Mouse (Mus musculus) midbrain, embryonic 16.5 days (tissue): Measurements from ENCODE around the gene Metap1d. TPM values are rescaled to one million over a fixed set of nuclear protein-coding genes. Genes with fewer than 3 reads are reported as not detected.

Experiments used
- ATAC-seq: fragments of 200-750 bp; cut with Nextera tagmentation; 2 replicates; pipeline ENCODE4 v1.8.0; 2017; ENCODE audit warnings: moderate TSS enrichment
- H3K27ac ChIP-seq: fragments of 300-500 bp; sonication (generic); 2 replicates; pipeline ENCODE4 v1.5.1; 2014; ENCODE audit warnings: mild to moderate bottlenecking, low read length, mixed read lengths
- H3K27me3 ChIP-seq: fragments of 300-500 bp; sonication (generic); 2 replicates; pipeline ENCODE4 v1.6.1; 2014; ENCODE audit warnings: low read depth, low read length, mixed read lengths; ENCODE audit not compliant: control insufficient read depth, insufficient read depth
- H3K36me3 ChIP-seq: fragments of 300-500 bp; sonication (generic); 2 replicates; pipeline ENCODE4 v1.6.1; 2014; ENCODE audit warnings: mild to moderate bottlenecking, low read length, moderate library complexity, mixed read lengths; ENCODE audit not compliant: control insufficient read depth, insufficient read depth
- H3K4me1 ChIP-seq: fragments of 300-500 bp; sonication (generic); 2 replicates; pipeline ENCODE4 v1.6.1; 2014; ENCODE audit warnings: mild to moderate bottlenecking, low read length, mixed read lengths; ENCODE audit not compliant: control insufficient read depth, insufficient read depth
- H3K4me2 ChIP-seq: fragments of 300-500 bp; sonication (generic); 2 replicates; pipeline ENCODE4 v1.6.1; 2014; ENCODE audit warnings: mild to moderate bottlenecking, low read length, mixed read lengths
- H3K4me3 ChIP-seq: fragments of 300-500 bp; sonication (generic); 2 replicates; pipeline ENCODE4 v1.5.1; 2014; ENCODE audit warnings: low read depth, mild to moderate bottlenecking, low read length, moderate library complexity, mixed read lengths
- H3K9ac ChIP-seq: fragments of 300-500 bp; sonication (generic); 2 replicates; pipeline ENCODE4 v1.6.1; 2014; ENCODE audit warnings: low read depth, low read length, mixed read lengths
- H3K9me3 ChIP-seq: fragments of 300-500 bp; sonication (generic); replicated peaks from 2 replicates; pipeline ENCODE4 v1.6.1; 2014; ENCODE audit warnings: mild to moderate bottlenecking, low read length, mixed read lengths; ENCODE audit not compliant: control insufficient read depth, poor library complexity, severe bottlenecking
- WGBS: fragments of 180-500 bp; shearing (Covaris S2); extraction: QIAGEN DNeasy Blood & Tissue Kit; methylation state at CpG from one replicate; pipeline ENCODE4 v1.1.7; 2014; 5-methylcytosine and 5-hydroxymethylcytosine counted together
- polyA plus RNA-seq: library from polyadenylated mRNA; unstranded; fragments of >200 nt; fragmentation: Nextera tagmentation; extraction: Ambion mirVana; gene quantifications from 2 replicates; pipeline ENCODE4 v1.2.1, GENCODE M21; 2015

Metap1d gene
- polyA plus RNA-seq, 1 experiment from 2014 or later = 33.0 TPM

DNA sequence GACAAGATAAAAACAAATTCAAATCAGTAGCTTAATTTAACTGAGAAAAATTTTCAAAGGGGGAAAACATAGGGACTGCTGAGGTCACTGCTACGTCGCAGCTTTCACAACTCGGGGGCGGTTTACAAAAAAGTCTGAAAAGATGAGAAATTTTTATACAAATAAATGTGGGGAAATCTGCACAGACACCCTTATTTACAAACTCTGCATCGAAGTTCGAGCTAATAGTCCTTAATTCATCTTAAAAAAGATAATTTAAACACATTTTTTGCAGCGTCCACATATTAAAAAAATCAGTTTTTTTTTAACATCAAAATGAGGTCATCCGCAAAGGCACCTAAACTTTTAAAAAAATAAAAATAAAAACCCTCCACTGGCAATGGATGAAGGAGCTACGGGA, 90.5 kb downstream of the Metap1d start:
- H3K4me2 ChIP-seq = no peak overlapping the region; the same call in 1 of the 2 replicates
- no peaks in the 10 kb centered on the region for H3K36me3 ChIP-seq
- no peaks in the 10 kb centered on the region for H3K9me3 ChIP-seq
- peaks cover 32% of the 10 kb centered on the region for H3K27me3 ChIP-seq
- WGBS = 1% methylated on average over 9 of the region's 9 CpGs
- no peak for ATAC-seq
- peak overlapping the region; percentile 39 for H3K4me3 ChIP-seq
- peak overlapping the region; percentile 38 for H3K27ac ChIP-seq
- H3K9ac ChIP-seq = no peak overlapping the region
- peaks cover 13% of the 10 kb centered on the region for H3K4me1 ChIP-seq

DNA sequence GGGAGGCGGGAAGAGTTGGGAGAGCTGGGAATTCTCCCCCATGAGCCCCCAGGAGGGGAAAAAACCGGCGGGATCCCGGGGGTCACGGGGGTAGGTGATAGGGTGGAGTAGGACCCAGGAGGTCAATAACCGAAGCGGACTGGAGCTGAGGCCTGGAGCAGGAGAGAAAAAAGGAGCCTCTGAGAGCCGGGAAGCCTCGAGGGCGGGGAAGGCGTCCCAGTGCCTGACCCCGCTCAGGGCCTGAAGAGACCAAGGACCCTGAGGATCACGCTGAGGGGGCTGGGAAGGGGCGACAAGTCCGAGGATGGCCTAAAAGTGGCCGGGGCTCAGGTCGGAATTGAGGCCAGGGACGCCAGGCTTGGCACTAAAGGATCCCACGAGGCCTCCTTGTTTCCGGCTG, 90.9 kb downstream of the Metap1d start:
- Histone ChIP-seq H3K27ac (peak overlapping the region; percentile 38), H3K4me3 (peak overlapping the region; percentile 39)
- no peak for ATAC-seq

DNA sequence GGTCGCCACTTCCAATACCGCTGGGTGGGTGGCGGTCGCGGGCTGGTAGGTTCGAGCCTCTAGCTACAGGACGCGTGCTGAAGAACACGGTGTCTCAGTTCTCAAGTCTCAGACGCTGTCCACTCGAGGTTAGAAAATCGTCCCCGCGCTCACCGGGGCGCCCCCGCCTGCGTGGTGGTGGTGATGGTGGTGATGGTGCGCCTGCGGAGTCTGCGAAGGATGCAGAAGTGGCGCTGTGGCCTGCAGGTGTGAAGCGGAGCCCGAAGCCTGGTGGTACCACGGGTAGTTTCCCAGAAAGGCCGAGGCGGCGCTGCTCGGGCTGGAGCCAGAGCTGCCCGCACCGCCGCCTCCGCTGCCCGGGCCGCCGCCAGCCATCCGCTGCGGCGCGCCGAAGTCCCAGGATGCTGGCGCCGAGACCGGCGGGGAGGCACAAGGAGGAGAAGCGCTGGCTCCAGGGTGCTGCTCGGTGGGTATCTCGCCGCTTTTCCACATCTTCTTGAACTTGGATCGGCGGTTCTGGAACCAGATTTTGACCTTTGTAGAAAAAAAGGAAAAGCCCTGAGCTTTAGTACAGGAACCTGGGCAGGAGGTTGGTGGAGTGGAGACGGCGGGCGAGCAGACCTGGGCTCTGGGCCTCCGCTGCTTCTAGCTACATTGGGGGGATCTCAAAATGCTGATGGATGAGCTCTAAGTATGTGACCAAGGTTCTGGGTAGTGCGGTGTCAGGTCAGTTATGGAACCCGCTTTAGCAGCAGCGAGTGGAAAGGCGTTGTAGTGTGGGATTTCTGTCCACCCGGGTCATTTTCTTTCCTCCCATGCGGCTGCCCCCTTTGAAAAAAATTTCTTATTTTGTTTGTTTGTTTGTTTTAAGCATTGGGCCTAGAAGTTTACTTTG, 91.6 kb downstream of the Metap1d start:
- H3K27me3 ChIP-seq = peaks cover 31% of the 10 kb centered on the region
- peak overlapping the region; percentile 28; the same call in 1 of the 2 replicates for H3K9ac ChIP-seq
- ATAC-seq = no peak

More for the DNA sequence above, 90.9 kb downstream of the Metap1d start:
- peaks cover 33% of the 10 kb centered on the region for H3K27me3 ChIP-seq
- H3K9me3 ChIP-seq = no peaks in the 10 kb centered on the region
- H3K36me3 ChIP-seq = no peaks in the 10 kb centered on the region
- H3K4me1 ChIP-seq = peaks cover 13% of the 10 kb centered on the region
- H3K9ac ChIP-seq = 0 out of 2 replicates have a peak overlapping the region, but pooled peaks have one; percentile 25
- H3K4me2 ChIP-seq = peak overlapping the region; percentile 18; the same call in 1 of the 2 replicates
- 2% methylated on average over 19 of the region's 20 CpGs for WGBS

DNA sequence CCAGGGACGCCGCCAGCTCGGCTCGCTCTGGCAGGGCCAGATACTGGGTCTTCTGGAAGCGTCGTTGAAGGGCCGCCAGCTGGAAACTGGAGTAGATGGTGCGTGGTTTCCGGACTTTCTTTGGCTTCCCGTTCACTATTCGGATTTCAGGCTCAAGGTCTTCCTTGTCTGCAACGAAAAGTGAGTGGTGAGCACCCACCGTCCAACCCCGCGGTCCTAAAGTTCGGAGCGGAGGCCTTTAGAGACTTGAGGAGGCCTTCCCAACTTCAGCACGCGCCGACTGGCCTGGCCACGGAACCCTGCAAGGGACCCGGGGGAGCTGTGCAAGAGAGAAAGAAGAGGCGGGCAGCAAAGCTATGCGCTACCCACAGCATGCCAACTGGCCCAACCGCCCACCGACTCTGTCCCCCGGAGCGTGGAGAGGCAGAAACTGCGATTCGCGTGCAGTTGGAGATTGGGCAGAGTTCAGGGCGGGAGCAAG, 92.4 kb downstream of the Metap1d start:
- ATAC-seq = no peak
- H3K27ac ChIP-seq = peak overlapping the region; percentile 53

More for the DNA sequence above, 91.6 kb downstream of the Metap1d start:
- Histone ChIP-seq H3K4me2 (peak overlapping the region; percentile 15; the same call in 1 of the 2 replicates), H3K36me3 (no peaks in the 10 kb centered on the region), H3K9me3 (no peaks in the 10 kb centered on the region), H3K4me3 (peak overlapping the region; percentile 39), H3K4me1 (peaks cover 13% of the 10 kb centered on the region), H3K27ac (peak overlapping the region; percentile 38)
- under 1% methylated on average over 61 of the region's 61 CpGs for WGBS

DNA sequence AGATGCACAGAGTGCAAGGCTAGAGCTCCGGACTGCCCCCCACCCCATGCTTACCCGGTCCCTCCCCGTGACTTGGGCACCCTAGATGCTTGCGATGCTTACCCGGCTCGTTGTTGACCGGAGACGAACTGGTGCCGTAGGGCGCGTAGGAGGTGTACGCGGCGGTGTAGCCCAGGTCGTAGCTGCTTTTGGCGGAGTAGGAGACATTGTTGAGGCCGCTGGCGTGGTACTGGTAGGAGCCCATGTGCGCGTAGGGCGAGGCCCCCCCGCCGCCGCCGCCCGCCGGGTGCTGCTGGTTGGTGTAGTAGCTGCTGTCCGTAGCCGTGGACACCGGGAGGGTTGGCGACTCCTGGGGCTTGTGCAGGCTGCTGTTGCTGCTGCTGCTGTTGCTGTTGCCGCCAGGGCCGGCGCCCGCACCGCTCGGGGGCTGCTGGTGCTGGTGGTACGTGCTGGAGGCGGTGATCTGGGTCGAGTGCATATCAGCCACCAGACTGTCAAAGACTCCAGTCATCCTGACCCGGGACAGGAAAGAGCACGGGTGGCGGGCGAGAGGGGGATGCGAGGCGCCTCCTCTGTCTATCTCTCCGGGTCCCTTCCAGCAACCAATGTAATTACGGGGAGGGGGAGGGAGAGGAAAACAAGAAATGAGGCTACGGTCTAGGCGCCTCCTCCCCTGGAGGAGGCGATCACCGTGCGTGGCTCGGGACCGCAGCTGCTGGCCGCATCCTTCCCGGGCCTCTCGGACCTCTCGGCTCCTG, 93.0 kb downstream of the Metap1d start:
- Histone ChIP-seq H3K4me1 (peaks cover 13% of the 10 kb centered on the region), H3K4me3 (peak overlapping the region; percentile 39), H3K36me3 (no peaks in the 10 kb centered on the region), H3K9me3 (no peaks in the 10 kb centered on the region), H3K27me3 (peaks cover 37% of the 10 kb centered on the region), H3K27ac (peak overlapping the region; percentile 53), H3K4me2 (peak overlapping the region; percentile 59), H3K9ac (peak overlapping the region; percentile 45)
- peak; percentile 51 for ATAC-seq
- under 1% methylated on average over 55 of the region's 59 CpGs for WGBS

More for the DNA sequence above, 92.4 kb downstream of the Metap1d start:
- H3K36me3 ChIP-seq = no peaks in the 10 kb centered on the region
- peak overlapping the region; percentile 39 for H3K4me3 ChIP-seq
- H3K4me2 ChIP-seq = peak overlapping the region; percentile 59
- H3K4me1 ChIP-seq = peaks cover 13% of the 10 kb centered on the region
- H3K27me3 ChIP-seq = peaks cover 36% of the 10 kb centered on the region
- H3K9ac ChIP-seq = peak overlapping the region; percentile 45; the same call in 1 of the 2 replicates
- 1% methylated on average over 32 of the region's 32 CpGs for WGBS
- H3K9me3 ChIP-seq = no peaks in the 10 kb centered on the region

DNA sequence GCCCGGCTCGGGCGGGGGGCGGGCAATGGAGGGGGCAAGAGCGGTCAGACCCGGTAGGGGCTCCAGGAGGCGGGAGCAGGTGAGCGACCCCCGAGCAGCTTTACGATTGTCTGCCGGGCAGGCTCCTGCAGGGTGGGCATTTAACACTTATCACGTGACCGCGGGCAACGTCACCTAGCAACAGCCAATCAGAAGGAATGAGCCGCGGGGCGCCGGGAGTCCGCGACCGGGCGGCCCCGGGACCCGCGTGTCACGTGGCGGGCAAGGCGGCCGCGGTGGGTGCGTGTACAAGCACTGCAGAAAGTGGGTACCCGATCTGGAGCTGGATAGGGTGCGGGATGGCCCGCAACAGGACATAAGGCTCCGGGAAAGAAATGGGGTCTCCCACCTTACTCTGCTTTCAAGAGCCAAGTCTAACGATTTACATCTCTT, 93.6 kb downstream of the Metap1d start, which contains the start of gene Dlx2:
Gene Dlx2 (minus strand): TSS at position 115 of the 432 bp plus-strand sequence.
- WGBS = 0% methylated on average over 37 of the region's 37 CpGs

DNA sequence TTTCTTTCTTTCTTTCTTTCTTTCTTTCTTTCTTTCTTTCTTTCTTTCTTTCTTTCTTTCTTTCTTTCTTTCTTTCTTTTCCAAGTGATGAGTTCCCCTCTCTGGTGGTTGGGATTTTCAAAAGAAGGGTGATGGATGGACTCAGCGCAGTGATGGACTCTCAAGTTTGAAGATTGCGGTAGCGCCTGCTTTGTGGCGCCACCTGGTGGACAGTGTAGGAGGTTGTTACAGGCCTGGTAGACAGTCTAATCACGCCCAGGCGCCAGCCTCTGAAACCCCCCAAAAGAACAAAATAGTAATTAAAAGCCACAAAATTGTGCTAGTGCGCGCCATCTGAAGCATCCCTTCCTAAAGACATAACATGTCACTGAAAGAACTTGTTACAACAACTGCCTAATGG, 94.8 kb downstream of the Metap1d start:
- ATAC-seq = no peak
- no peak overlapping the region for H3K9ac ChIP-seq
- no peak overlapping the region for H3K4me2 ChIP-seq
- no peak overlapping the region for H3K27ac ChIP-seq
- peaks cover 43% of the 10 kb centered on the region for H3K27me3 ChIP-seq
- H3K4me1 ChIP-seq = peaks cover 16% of the 10 kb centered on the region
- 3% methylated on average over 8 of the region's 8 CpGs for WGBS
- no peaks in the 10 kb centered on the region for H3K9me3 ChIP-seq
- no peaks in the 10 kb centered on the region for H3K36me3 ChIP-seq
- no peak overlapping the region for H3K4me3 ChIP-seq

More for the DNA sequence above, 93.6 kb downstream of the Metap1d start, which contains the start of gene Dlx2:
- H3K27me3 ChIP-seq = peaks cover 38% of the 10 kb centered on the region
- peak within 1 kb of the TSS; percentile 53 for H3K27ac ChIP-seq
- H3K4me2 ChIP-seq = peak within 1 kb of the TSS; percentile 59
- peak; percentile 72 for ATAC-seq
- no peaks in the 10 kb centered on the region for H3K9me3 ChIP-seq
- no peaks in the 10 kb centered on the region for H3K36me3 ChIP-seq
- peak within 1 kb of the TSS; percentile 45 for H3K9ac ChIP-seq
- peaks cover 13% of the 10 kb centered on the region for H3K4me1 ChIP-seq
- H3K4me3 ChIP-seq = peak within 1 kb of the TSS; percentile 39

DNA sequence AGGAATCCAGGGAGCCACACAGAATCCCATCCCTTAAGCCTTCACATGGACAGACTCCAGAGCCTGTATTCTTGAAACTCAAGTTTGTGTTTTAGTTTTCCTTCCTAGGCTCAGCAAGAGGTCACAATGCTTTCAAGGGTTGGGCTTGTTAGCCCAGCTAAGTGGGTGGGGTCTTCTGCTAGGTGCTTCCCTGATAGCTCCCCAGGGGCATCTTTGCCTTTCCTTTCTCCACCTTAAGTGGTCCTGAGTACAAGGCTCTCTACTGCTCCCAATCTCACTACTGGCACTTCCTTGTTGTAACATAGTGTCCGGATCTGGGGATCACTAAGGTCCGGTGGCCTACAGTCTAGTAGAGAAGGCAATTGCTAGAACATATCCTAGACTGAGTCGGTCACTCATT, 97.3 kb downstream of the Metap1d start:
- Histone ChIP-seq H3K4me3 (no peak overlapping the region), H3K36me3 (no peaks in the 10 kb centered on the region), H3K27me3 (peaks cover 49% of the 10 kb centered on the region), H3K9ac (no peak overlapping the region), H3K27ac (no peak overlapping the region), H3K9me3 (no peaks in the 10 kb centered on the region), H3K4me2 (no peak overlapping the region), H3K4me1 (peaks cover 16% of the 10 kb centered on the region)
- 30% methylated on average over 3 of the region's 3 CpGs for WGBS
- ATAC-seq = no peak
